Mouse (Mus musculus): ENCODE measurements around the gene Ppm1h.

DNA sequence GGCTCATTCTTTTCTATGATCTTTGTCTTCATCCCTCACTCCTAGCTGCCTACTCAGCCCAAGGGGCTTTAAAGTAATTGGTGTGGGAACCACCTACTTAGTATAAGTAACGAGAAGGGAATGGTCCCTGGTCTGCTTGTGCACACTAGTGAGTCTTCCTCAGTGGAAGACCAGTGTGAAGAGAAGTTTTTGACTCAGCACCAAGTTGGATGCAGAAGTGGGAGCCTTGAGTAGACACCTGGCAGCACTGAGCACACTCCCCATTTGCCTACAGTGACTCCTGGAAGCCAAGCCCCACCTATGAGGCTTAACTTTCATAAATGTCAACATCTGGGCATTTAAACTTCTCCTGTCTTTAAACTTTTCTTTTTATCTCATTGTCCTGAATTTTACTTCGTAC, 81.2 kb downstream of the Ppm1h start:
- TF ChIP-seq CTCF (IDR thresholded peaks at IDR 0.05) (no peak), EP300 (IDR thresholded peaks at IDR 0.05) (no peak)

All from lung, postnatal 0 days (tissue).